Mouse (Mus musculus) kidney, adult 2 months (tissue): ENCODE measurements around the gene Atg2b.

Experiments
- CTCF ChIP-seq: fragments of 200-500 bp; conservative IDR thresholded peaks from 2 replicates; pipeline ENCODE4 v1.5.1; 2011; ENCODE audit warnings: low read depth, mild to moderate bottlenecking, control low read depth, low read length, moderate library complexity, mixed read lengths; ENCODE audit not compliant: insufficient read depth, insufficient read length
- POLR2A ChIP-seq: fragments of 200-500 bp; IDR thresholded peaks from one replicate; pipeline ENCODE4 v1.6.1; 2011; ENCODE audit warnings: low read depth, low read length, control low read depth

GRCm38 (mm10) chr12:105678211-105678610 lies 6.8 kb downstream of the Atg2b start:
- TF ChIP-seq POLR2A (no peak), CTCF (no peak)
